Mouse (Mus musculus) hindbrain, embryonic 15.5 days (tissue): ENCODE measurements around the gene Lhfp. TPM values are rescaled to one million over a fixed set of nuclear protein-coding genes. Genes with fewer than 3 reads are reported as not detected.
A peak's percentile ranks its signal among the peaks of the same experiment; 100 is the strongest.

ENCODE experiments used
- ATAC-seq: fragments of 200-750 bp; cut with Nextera tagmentation; 2 replicates; pipeline ENCODE4 v1.8.0; 2017; ENCODE audit warnings: low read depth, moderate number of reproducible peaks, moderate TSS enrichment; ENCODE audit not compliant: low FRiP score
- H3K27ac ChIP-seq: fragments of 300-500 bp; sonication (generic); replicated peaks from 2 replicates; pipeline ENCODE4 v1.5.1; 2015; ENCODE audit warnings: mild to moderate bottlenecking, inconsistent platforms
- H3K27me3 ChIP-seq: fragments of 300-500 bp; sonication (generic); 2 replicates; pipeline ENCODE4 v1.6.1; 2015; ENCODE audit warnings: control low read depth, inconsistent platforms
- H3K36me3 ChIP-seq: fragments of 300-500 bp; sonication (generic); 2 replicates; pipeline ENCODE4 v1.6.1; 2015; ENCODE audit warnings: control low read depth, inconsistent platforms
- H3K4me1 ChIP-seq: fragments of 300-500 bp; sonication (generic); replicated peaks from 2 replicates; pipeline ENCODE4 v1.6.1; 2015; ENCODE audit warnings: control low read depth, inconsistent platforms
- H3K4me2 ChIP-seq: fragments of 300-500 bp; sonication (generic); 2 replicates; pipeline ENCODE4 v1.6.1; 2015; ENCODE audit warnings: moderate library complexity, mild to moderate bottlenecking, inconsistent platforms
- H3K4me3 ChIP-seq: fragments of 300-500 bp; sonication (generic); 2 replicates; pipeline ENCODE4 v1.5.1; 2015; ENCODE audit warnings: mild to moderate bottlenecking, inconsistent platforms
- H3K9ac ChIP-seq: fragments of 300-500 bp; sonication (generic); 2 replicates; pipeline ENCODE4 v1.6.1; 2015; ENCODE audit warnings: inconsistent platforms
- H3K9me3 ChIP-seq: fragments of 300-500 bp; sonication (generic); 2 replicates; pipeline ENCODE4 v1.6.1; 2016; ENCODE audit warnings: control low read depth, inconsistent platforms
- WGBS: fragments of 180-500 bp; shearing (Covaris S2); methylation state at CpG from one replicate; pipeline ENCODE4 v1.1.7; 2015; 5-methylcytosine and 5-hydroxymethylcytosine counted together
- polyA plus RNA-seq: library from polyadenylated mRNA; unstranded; fragments of >200 nt; fragmentation: Nextera tagmentation; extraction: Ambion mirVana; gene quantifications from 2 replicates; pipeline ENCODE4 v1.2.1, GENCODE M21; 2015

The Lhfp gene
- polyA plus RNA-seq, 1 experiment from 2014 or later: 69.7 TPM

GRCm38 (mm10) chr3:53185439-53185838 is 144.1 kb downstream of the Lhfp start:
- Histone ChIP-seq H3K36me3 (no peaks in the 10 kb centered on the region), H3K9ac (no peak overlapping the region), H3K27me3 (no peaks in the 10 kb centered on the region), H3K4me3 (no peak overlapping the region), H3K4me1 (no peaks in the 10 kb centered on the region), H3K9me3 (no peaks in the 10 kb centered on the region), H3K4me2 (no peak overlapping the region), H3K27ac (no peak overlapping the region)
- ATAC-seq: no peak
- 97% methylated on average over 2 of the region's 2 CpGs for WGBS

- ATAC-seq: no peak
- no peak overlapping the region for H3K4me3 ChIP-seq
- H3K9ac ChIP-seq: no peak overlapping the region
- H3K9me3 ChIP-seq: no peaks in the 10 kb centered on the region
- no peaks in the 10 kb centered on the region for H3K36me3 ChIP-seq
- H3K4me2 ChIP-seq: no peak overlapping the region
- no peak overlapping the region for H3K27ac ChIP-seq
- peaks cover 6% of the 10 kb centered on the region for H3K4me1 ChIP-seq
- H3K27me3 ChIP-seq: no peaks in the 10 kb centered on the region
- WGBS: 81% methylated on average over 4 of the region's 4 CpGs
These were observed 152.1 kb downstream of the Lhfp start for GRCm38 (mm10) chr3:53193441-53193840.

DNA sequence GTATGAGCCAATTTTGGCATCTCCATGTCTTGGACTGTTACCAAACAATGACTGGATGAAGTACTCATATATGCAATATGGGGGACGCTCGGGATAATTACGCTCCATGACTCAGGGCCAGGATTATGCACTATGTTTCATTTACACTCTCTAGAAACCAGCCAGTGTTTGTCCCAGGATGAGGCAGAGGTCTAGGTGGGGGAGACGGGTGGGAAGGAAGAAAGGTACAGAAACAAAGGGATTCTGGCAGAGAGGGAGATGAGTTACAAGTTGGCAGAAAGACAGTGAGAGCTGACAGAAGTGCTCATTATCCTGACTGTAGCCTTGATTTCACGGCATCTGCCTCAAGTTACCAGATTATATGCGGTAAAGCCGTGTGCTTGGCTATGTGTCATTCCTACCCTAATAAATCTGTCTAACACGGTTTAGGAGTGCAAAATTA is 154.4 kb downstream of the Lhfp start:
- ATAC-seq: no peak
- H3K9me3 ChIP-seq: no peaks in the 10 kb centered on the region
- no peak overlapping the region for H3K27ac ChIP-seq
- no peak overlapping the region for H3K4me2 ChIP-seq
- no peak overlapping the region for H3K9ac ChIP-seq
- no peaks in the 10 kb centered on the region for H3K36me3 ChIP-seq
- H3K4me3 ChIP-seq: no peak overlapping the region
- 55% methylated on average over 8 of the region's 8 CpGs for WGBS
- peaks cover 6% of the 10 kb centered on the region for H3K4me1 ChIP-seq
- no peaks in the 10 kb centered on the region for H3K27me3 ChIP-seq

GRCm38 (mm10) chr3:53200175-53200574 is 158.8 kb downstream of the Lhfp start:
- Histone ChIP-seq H3K36me3 (no peaks in the 10 kb centered on the region), H3K9me3 (no peaks in the 10 kb centered on the region), H3K4me3 (no peak overlapping the region), H3K27me3 (no peaks in the 10 kb centered on the region), H3K4me2 (no peak overlapping the region), H3K4me1 (peaks cover 43% of the 10 kb centered on the region), H3K9ac (no peak overlapping the region), H3K27ac (no peak overlapping the region; the same call in 1 of the 2 replicates)
- ATAC-seq: no peak
- WGBS: 83% methylated on average over 8 of the region's 8 CpGs

DNA sequence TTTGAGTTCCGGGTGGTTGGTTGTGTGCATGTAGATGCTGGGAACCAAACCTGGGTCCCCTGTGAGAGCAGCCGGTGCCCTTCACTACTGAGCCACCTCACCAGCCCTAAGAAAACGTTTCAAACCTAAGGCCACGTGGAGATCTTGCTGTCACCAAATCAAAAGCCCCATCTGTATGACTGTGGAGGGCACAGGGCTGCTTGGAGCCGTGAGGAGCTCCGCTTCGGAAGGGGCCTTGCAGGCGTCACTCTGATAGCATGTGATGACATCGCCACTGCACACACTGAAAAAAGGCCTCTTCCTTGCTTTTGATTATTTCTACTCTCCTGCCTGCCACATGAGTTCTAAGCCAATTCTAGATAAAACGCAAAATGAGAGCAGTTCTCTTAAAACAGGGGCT is 159.5 kb downstream of the Lhfp start:
- Histone ChIP-seq H3K36me3 (no peaks in the 10 kb centered on the region), H3K4me3 (no peak overlapping the region), H3K4me1 (peaks cover 41% of the 10 kb centered on the region), H3K9ac (no peak overlapping the region), H3K27me3 (no peaks in the 10 kb centered on the region), H3K27ac (peak overlapping the region; percentile 6; the same call in 1 of the 2 replicates), H3K9me3 (no peaks in the 10 kb centered on the region), H3K4me2 (no peak overlapping the region)
- 64% methylated on average over 10 of the region's 10 CpGs for WGBS
- no peak for ATAC-seq

DNA sequence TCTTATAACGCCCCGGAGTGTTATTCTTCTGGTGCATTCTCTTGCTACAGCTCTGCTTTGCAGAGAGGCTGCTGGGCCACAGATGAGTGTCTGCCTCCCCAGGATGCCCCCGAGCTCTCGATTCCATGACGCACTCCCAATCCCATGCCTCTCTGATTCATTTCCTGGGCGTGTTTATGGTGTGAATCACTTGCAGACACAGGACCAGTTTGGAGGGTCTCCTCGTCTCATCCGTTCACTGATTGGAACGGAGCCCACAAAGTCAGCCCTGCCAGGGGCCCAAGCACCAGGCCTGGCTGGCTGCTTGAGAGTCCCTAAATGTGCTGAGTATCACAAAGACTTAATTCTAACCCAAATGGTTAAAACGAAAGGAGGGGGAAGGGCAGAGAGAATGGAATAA is 160.3 kb downstream of the Lhfp start:
- no peaks in the 10 kb centered on the region for H3K36me3 ChIP-seq
- no peaks in the 10 kb centered on the region for H3K27me3 ChIP-seq
- no peaks in the 10 kb centered on the region for H3K9me3 ChIP-seq
- no peak overlapping the region for H3K4me3 ChIP-seq
- H3K4me2 ChIP-seq: no peak overlapping the region
- H3K9ac ChIP-seq: no peak overlapping the region
- 26% methylated on average over 10 of the region's 10 CpGs for WGBS
- peak overlapping the region; percentile 67 for H3K27ac ChIP-seq
- H3K4me1 ChIP-seq: peaks cover 48% of the 10 kb centered on the region
- ATAC-seq: peak; percentile 85

GRCm38 (mm10) chr3:53202184-53202583 is 160.9 kb downstream of the Lhfp start:
- no peak overlapping the region for H3K9ac ChIP-seq
- no peak overlapping the region for H3K4me2 ChIP-seq
- peaks cover 53% of the 10 kb centered on the region for H3K4me1 ChIP-seq
- no peaks in the 10 kb centered on the region for H3K36me3 ChIP-seq
- H3K4me3 ChIP-seq: no peak overlapping the region
- 17% methylated on average over 6 of the region's 6 CpGs for WGBS
- ATAC-seq: peak; percentile 20; the same call in 1 of the 2 replicates
- H3K27me3 ChIP-seq: no peaks in the 10 kb centered on the region
- no peaks in the 10 kb centered on the region for H3K9me3 ChIP-seq
- peak overlapping the region; percentile 67 for H3K27ac ChIP-seq

DNA sequence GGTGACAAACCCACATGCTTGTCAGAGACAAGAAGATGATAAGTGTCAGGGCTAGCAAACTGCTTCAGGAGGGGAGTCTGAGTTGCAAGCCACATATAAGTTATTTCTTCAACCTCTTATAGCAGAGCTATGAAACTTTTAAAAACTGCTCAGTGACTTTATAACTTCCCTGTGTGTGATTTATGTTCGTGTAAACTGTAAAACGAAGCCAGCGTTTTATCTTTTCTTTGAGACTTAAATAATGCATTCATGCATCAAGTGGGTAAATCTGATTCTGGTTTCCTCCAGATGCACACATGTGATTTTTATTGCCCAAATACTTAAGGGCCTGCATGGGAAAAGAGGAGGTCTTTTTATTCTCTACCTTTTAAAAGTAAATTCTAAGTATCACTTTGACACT is 161.4 kb downstream of the Lhfp start:
- Histone ChIP-seq H3K9me3 (no peaks in the 10 kb centered on the region), H3K4me3 (no peak overlapping the region), H3K36me3 (no peaks in the 10 kb centered on the region), H3K9ac (no peak overlapping the region), H3K27ac (peak overlapping the region; percentile 67), H3K4me2 (no peak overlapping the region), H3K4me1 (peaks cover 55% of the 10 kb centered on the region), H3K27me3 (no peaks in the 10 kb centered on the region)
- ATAC-seq: no peak
- WGBS: 75% methylated on average over 3 of the region's 3 CpGs

GRCm38 (mm10) chr3:53203656-53204055 is 162.3 kb downstream of the Lhfp start:
- peaks cover 57% of the 10 kb centered on the region for H3K4me1 ChIP-seq
- no peak for ATAC-seq
- H3K27me3 ChIP-seq: no peaks in the 10 kb centered on the region
- no peak overlapping the region for H3K4me3 ChIP-seq
- no peak overlapping the region for H3K4me2 ChIP-seq
- H3K36me3 ChIP-seq: no peaks in the 10 kb centered on the region
- no peak overlapping the region for H3K9ac ChIP-seq
- 53% methylated on average over 5 of the region's 5 CpGs for WGBS
- H3K9me3 ChIP-seq: no peaks in the 10 kb centered on the region
- H3K27ac ChIP-seq: no peak overlapping the region

- Histone ChIP-seq H3K4me2 (no peak overlapping the region), H3K4me1 (peaks cover 57% of the 10 kb centered on the region), H3K27ac (no peak overlapping the region), H3K9me3 (no peaks in the 10 kb centered on the region), H3K27me3 (no peaks in the 10 kb centered on the region), H3K9ac (no peak overlapping the region), H3K4me3 (no peak overlapping the region), H3K36me3 (no peaks in the 10 kb centered on the region)
- WGBS: 67% methylated on average over 7 of the region's 7 CpGs
- no peak for ATAC-seq
These were observed 163.1 kb downstream of the Lhfp start for GRCm38 (mm10) chr3:53204348-53204984.

DNA sequence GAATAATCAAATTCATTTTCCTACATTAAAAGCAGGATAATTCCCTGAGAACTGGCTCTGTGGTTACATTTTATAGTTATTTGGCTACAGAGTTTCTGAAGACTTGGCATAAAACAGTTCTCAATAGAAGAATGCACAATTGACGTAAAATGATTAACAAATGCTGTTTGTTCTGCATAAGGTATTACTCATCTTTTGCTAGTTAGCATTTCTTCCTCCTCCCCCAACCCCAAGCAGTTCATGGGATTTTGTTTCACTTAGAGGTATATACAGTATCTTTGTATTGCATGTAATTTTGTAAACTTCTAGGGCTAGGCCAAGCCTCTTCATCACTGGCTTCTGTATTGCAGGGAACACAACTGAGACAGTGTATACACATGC is 163.6 kb downstream of the Lhfp start:
- Histone ChIP-seq H3K27me3 (no peaks in the 10 kb centered on the region), H3K4me3 (no peak overlapping the region), H3K36me3 (no peaks in the 10 kb centered on the region), H3K4me2 (no peak overlapping the region), H3K9ac (no peak overlapping the region), H3K27ac (no peak overlapping the region), H3K4me1 (peaks cover 57% of the 10 kb centered on the region), H3K9me3 (no peaks in the 10 kb centered on the region)
- WGBS: 84% methylated on average over 1 of the region's 1 CpGs
- ATAC-seq: no peak

DNA sequence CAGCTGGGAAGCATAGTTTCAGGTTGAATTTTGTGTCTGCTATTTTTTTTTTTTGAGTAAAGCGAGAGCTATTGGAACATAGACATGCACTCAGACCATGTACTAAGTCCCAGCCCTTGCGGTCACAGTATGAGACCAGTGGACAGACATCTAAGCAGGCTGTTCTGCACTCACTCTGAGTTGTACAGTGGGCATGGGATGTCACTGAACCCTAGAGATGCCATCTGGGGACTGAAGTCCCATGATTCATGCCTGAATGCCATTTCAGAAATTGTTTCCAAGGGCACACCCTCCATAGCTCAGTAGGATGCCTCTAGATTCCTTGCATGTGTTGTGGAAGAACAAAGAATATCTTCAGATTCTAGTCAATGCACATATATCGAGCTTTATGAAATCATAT is 164.4 kb downstream of the Lhfp start:
- WGBS: 88% methylated on average over 3 of the region's 3 CpGs
- no peak overlapping the region for H3K27ac ChIP-seq

More for the DNA sequence above, 164.4 kb downstream of the Lhfp start:
- no peaks in the 10 kb centered on the region for H3K9me3 ChIP-seq
- H3K4me3 ChIP-seq: no peak overlapping the region
- no peak overlapping the region for H3K4me2 ChIP-seq
- no peak for ATAC-seq
- no peak overlapping the region for H3K9ac ChIP-seq
- H3K36me3 ChIP-seq: no peaks in the 10 kb centered on the region
- peaks cover 60% of the 10 kb centered on the region for H3K4me1 ChIP-seq
- H3K27me3 ChIP-seq: no peaks in the 10 kb centered on the region
